In genomic region chr3:37140168-37140906, GRCm38 (mm10) we compare ENCODE assay signal across 25 mouse cellular contexts. TPM values are rescaled to one million over a fixed set of nuclear protein-coding genes. Genes with fewer than 3 reads are reported as not detected.
"Had no signal": no experiment of that assay in that cellular context is flagged by ENCODE, and none has a peak within 500 bp of the region (broad histone marks: within the 10 kb centered on the region; RNA-seq: fewer than 3 reads in every experiment).

No protein-coding gene starts in this region.

- H3K36me3 ChIP-seq: limb, embryonic 12.5 days; limb, embryonic 15.5 days; liver, embryonic 13.5 days; midbrain, embryonic 12.5 days; midbrain, embryonic 15.5 days; neural tube, embryonic 12.5 days; neural tube, embryonic 15.5 days had no signal

- ATAC-seq: lung, postnatal 0 days; midbrain, embryonic 15.5 days had no signal

- H3K4me3 ChIP-seq: limb, embryonic 12.5 days; limb, embryonic 15.5 days; liver, embryonic 13.5 days; midbrain, embryonic 12.5 days; midbrain, embryonic 15.5 days; neural tube, embryonic 12.5 days; neural tube, embryonic 15.5 days had no signal

- H3K27ac ChIP-seq: kidney, postnatal 0 days; limb, embryonic 12.5 days; limb, embryonic 15.5 days; liver, embryonic 13.5 days; midbrain, embryonic 12.5 days; midbrain, embryonic 15.5 days; neural tube, embryonic 12.5 days; neural tube, embryonic 15.5 days; stomach, postnatal 0 days had no signal

- DNase-seq: kidney, adult 2 months; kidney, postnatal 36 days; left cerebral cortex, postnatal 4 days; liver, embryonic 13.5 days; lung, embryonic 14.5 days; right cerebral cortex, adult 18-20 months; right cerebral cortex, postnatal 14 days; right cerebral cortex, postnatal 4 days; thymus, adult 2 months; thymus, postnatal 14 days; thymus, postnatal 4 days had no signal

- H3K4me2 ChIP-seq: limb, embryonic 12.5 days; limb, embryonic 15.5 days; liver, embryonic 13.5 days; lung, embryonic 14.5 days; midbrain, embryonic 12.5 days; midbrain, embryonic 15.5 days; neural tube, embryonic 12.5 days; neural tube, embryonic 15.5 days had no signal

- H3K4me1 ChIP-seq: limb, embryonic 12.5 days; limb, embryonic 15.5 days; liver, embryonic 13.5 days; midbrain, embryonic 12.5 days; midbrain, embryonic 15.5 days; neural tube, embryonic 12.5 days; neural tube, embryonic 15.5 days had no signal

- H3K27me3 ChIP-seq: limb, embryonic 12.5 days; limb, embryonic 15.5 days; liver, embryonic 13.5 days; midbrain, embryonic 12.5 days; midbrain, embryonic 15.5 days; neural tube, embryonic 12.5 days; neural tube, embryonic 15.5 days had no signal

- H3K9ac ChIP-seq: limb, embryonic 12.5 days; limb, embryonic 15.5 days; liver, embryonic 13.5 days; lung, embryonic 14.5 days; midbrain, embryonic 12.5 days; midbrain, embryonic 15.5 days; neural tube, embryonic 12.5 days; neural tube, embryonic 15.5 days had no signal

- H3K9me3 ChIP-seq: limb, embryonic 12.5 days; limb, embryonic 15.5 days; liver, embryonic 13.5 days; midbrain, embryonic 12.5 days; midbrain, embryonic 15.5 days; neural tube, embryonic 12.5 days; neural tube, embryonic 15.5 days had no signal

RNA-seq across cellular contexts. Expression of gene Il2, which starts 14.6 kb away (rescaled TPM):
- total RNA-seq: layer of hippocampus, adult 18-20 months; layer of hippocampus, postnatal 14 days; left cerebral cortex, adult 8-10 months; left cerebral cortex, postnatal 14 days; left cerebral cortex, postnatal 4 days had no signal
- polyA plus RNA-seq: liver, embryonic 13.5 days; liver, embryonic 16.5 days; thymus, adult 2 months had no signal
